Mouse (Mus musculus) limb, embryonic 10.5 days (tissue): ENCODE measurements at regions not wholly inside any gene's neighbourhood (a gene's known extent, or its start where the extent isn't known, plus 50 kb on each side); places are given as distances from the start of the nearest gene placed in this dataset.

ENCODE experiments used
- DNase-seq: peaks from one replicate; pipeline ENCODE4 v3.0.0-alpha.2; 2017; ENCODE audit warnings: low spot score
- H3K27ac ChIP-seq: fragments of 300-500 bp; sonication (generic); 2 replicates; pipeline ENCODE4 v1.5.1; 2016; ENCODE audit warnings: mild to moderate bottlenecking
- H3K27me3 ChIP-seq: fragments of 300-500 bp; sonication (generic); 2 replicates; pipeline ENCODE4 v1.6.1; 2016; ENCODE audit warnings: low read depth, mild to moderate bottlenecking; ENCODE audit not compliant: poor library complexity, severe bottlenecking
- H3K36me3 ChIP-seq: fragments of 300-500 bp; sonication (generic); 2 replicates; pipeline ENCODE4 v1.6.1; 2016; ENCODE audit warnings: mild to moderate bottlenecking, moderate library complexity
- H3K4me1 ChIP-seq: fragments of 300-500 bp; sonication (generic); 2 replicates; pipeline ENCODE4 v1.6.1; 2016
- H3K4me3 ChIP-seq: fragments of 300-500 bp; sonication (generic); 2 replicates; pipeline ENCODE4 v1.5.1; 2016; ENCODE audit warnings: mild to moderate bottlenecking, moderate library complexity
- H3K9me3 ChIP-seq: fragments of 300-500 bp; sonication (generic); replicated peaks from 2 replicates; pipeline ENCODE4 v1.6.1; 2016; ENCODE audit warnings: mild to moderate bottlenecking
- WGBS: fragments of 180-500 bp; shearing (Covaris S2); methylation state at CpG from one replicate; pipeline ENCODE4 v1.1.7; 2016; 5-methylcytosine and 5-hydroxymethylcytosine counted together

DNA sequence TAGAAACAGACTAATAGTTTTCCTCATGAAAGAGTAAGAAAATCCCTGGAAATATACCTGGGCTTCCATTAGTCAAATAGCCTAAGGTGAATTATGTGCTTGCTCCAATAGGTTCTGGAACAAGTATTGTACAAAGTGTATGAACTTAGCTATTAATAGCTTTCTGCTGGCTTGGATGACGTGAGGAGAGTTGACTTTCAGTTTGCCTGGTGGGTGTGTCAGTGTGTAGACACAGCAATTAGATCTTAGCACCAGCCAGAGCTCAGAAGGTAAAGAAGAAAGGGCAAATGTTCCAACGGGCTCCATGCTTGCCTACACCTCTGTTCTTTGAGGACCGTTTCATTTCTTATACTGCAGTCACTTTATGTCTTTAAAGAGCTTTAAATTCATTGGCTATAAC is 654.8 kb upstream of the Mef2c start:
- Histone ChIP-seq H3K27me3 (no peaks in the 10 kb centered on the region), H3K4me1 (no peaks in the 10 kb centered on the region), H3K27ac (no peak overlapping the region), H3K36me3 (no peaks in the 10 kb centered on the region), H3K9me3 (no peaks in the 10 kb centered on the region), H3K4me3 (no peak overlapping the region)
- DNase-seq: no peak
- 79% methylated on average over 3 of the region's 3 CpGs for WGBS

DNA sequence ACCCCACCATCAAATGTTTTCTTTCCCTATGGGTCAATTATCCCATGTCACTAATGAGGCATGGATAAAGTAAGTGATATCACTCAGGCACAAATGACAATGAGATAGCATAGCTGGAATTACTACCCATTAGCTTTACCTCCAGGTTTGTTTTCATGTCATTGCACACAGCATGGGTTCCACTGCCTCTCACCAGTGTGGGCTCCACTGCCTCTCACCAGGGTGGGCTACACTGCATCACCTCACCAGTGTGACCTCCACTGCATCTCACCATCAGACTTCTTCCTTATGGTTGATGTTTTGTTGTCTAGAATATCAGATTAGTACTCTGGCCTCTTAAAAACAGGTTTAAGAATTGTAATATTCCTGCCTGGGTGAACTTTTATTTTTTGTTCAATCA is 634.0 kb upstream of the Mef2c start:
- H3K4me1 ChIP-seq: no peaks in the 10 kb centered on the region
- no peak overlapping the region for H3K4me3 ChIP-seq
- no peaks in the 10 kb centered on the region for H3K9me3 ChIP-seq
- no peaks in the 10 kb centered on the region for H3K36me3 ChIP-seq
- no peak for DNase-seq
- no peak overlapping the region for H3K27ac ChIP-seq
- no peaks in the 10 kb centered on the region for H3K27me3 ChIP-seq

DNA sequence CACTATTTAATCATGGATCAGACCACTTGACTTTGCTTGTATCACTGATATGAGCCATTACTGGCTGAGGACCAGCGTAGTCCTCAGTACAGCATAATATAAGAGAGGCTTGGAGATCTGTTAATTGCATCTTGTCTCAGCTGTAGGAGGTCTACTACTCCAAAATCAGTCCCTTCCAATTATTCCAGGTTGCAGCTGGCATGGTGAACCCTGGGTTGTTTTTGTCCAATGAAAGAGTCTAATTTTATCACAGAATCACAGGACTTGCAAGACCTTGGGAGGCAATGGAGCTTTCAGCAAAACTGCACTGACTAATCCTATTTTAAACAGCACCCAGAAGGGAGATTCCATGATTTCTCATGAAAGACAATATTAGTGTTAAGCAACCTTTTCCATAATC is 629.7 kb upstream of the Mef2c start:
- Histone ChIP-seq H3K27ac (no peak overlapping the region), H3K36me3 (no peaks in the 10 kb centered on the region), H3K9me3 (no peaks in the 10 kb centered on the region), H3K4me3 (no peak overlapping the region), H3K27me3 (no peaks in the 10 kb centered on the region), H3K4me1 (no peaks in the 10 kb centered on the region)
- no peak for DNase-seq
- WGBS: 80% methylated on average over 1 of the region's 1 CpGs

DNA sequence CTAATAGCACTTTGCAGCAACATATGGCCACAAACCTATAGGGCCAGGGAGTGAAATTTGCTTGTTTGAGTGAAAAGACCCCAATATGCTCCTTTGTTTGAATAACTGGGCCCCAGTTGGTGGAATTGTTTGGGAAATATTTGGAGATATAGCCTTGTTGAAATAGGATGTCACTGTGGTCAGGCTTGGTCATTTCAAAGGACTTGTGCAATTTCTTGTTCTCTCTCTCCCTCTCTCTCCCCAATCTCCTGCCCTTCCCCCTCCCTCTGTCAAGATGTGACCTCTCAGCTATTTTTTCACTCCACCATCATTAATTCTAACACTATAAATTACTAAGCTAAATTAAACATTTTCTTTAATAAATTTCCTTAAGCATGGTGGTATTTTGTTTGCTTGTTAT is 620.5 kb upstream of the Mef2c start:
- Histone ChIP-seq H3K27me3 (no peaks in the 10 kb centered on the region), H3K4me1 (no peaks in the 10 kb centered on the region), H3K9me3 (no peaks in the 10 kb centered on the region), H3K27ac (no peak overlapping the region), H3K4me3 (no peak overlapping the region), H3K36me3 (no peaks in the 10 kb centered on the region)
- DNase-seq: no peak

DNA sequence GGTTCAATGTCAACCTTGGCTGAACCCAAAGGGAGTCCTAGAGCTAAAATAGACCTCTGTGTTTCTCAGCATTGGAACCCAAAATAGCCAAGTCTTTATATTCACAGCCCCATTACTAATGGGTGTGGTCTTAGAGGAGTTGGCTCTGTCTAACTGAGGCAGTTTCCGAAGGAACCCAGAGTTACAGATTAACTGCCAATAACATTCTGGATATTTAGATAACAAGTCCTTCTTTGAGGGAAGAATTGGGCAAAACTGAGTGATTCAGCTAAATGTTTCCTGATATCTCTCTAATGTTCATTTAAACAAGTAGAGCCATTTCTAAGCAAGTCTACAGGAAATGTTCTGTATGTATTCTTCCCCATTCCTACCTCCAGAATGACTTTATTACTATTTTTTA is 615.1 kb upstream of the Mef2c start:
- 94% methylated on average over 1 of the region's 1 CpGs for WGBS

DNA sequence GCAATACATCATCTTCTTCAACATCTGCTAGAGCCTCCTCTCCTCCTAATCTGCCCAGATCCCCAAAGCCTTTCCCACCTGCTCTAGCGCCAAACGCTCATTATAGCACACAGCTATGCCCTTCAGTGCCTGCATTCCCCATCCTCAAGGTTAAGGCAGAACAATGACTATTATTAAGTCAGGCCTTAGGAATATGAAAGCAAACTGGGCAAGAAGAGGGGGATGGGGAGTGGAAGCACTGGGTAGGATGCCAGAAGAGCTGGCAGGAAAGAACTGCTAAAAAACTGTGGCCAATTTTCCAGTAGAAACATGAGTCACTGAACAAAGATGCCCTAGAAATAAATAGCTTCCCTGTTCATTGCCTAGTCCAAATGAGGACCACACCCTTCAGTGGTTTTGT is 611.1 kb upstream of the Mef2c start:
- no peaks in the 10 kb centered on the region for H3K27me3 ChIP-seq
- H3K9me3 ChIP-seq: no peaks in the 10 kb centered on the region
- no peaks in the 10 kb centered on the region for H3K4me1 ChIP-seq
- no peak overlapping the region for H3K4me3 ChIP-seq
- H3K36me3 ChIP-seq: no peaks in the 10 kb centered on the region
- no peak for DNase-seq
- H3K27ac ChIP-seq: no peak overlapping the region
- 88% methylated on average over 2 of the region's 2 CpGs for WGBS

More for the DNA sequence above, 615.1 kb upstream of the Mef2c start:
- Histone ChIP-seq H3K9me3 (no peaks in the 10 kb centered on the region), H3K4me1 (no peaks in the 10 kb centered on the region), H3K27me3 (no peaks in the 10 kb centered on the region), H3K4me3 (no peak overlapping the region), H3K36me3 (no peaks in the 10 kb centered on the region), H3K27ac (no peak overlapping the region)
- DNase-seq: no peak

DNA sequence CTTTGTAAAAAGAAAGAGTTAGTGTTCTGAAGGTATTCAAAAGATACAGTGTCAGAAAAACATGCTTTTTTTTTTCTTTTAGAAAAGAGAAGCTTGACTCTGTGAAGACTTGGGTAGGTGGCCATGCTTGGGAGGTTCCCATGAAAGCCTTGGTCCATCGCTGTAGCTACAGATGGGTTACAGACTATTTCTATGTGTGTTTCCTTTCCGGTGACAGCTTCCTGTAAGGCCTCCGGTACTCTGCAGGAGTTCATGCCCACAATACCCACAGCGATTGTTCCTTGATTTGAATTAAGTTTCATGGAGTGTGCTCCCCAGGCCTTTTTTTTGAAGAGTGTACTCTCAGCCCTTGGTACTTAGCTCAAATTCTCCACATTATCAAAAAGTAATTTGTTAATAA is 604.1 kb upstream of the Mef2c start:
- Histone ChIP-seq H3K36me3 (no peaks in the 10 kb centered on the region), H3K4me1 (no peaks in the 10 kb centered on the region), H3K27ac (no peak overlapping the region), H3K4me3 (no peak overlapping the region), H3K9me3 (no peaks in the 10 kb centered on the region), H3K27me3 (no peaks in the 10 kb centered on the region)
- no peak for DNase-seq
- WGBS: 80% methylated on average over 4 of the region's 4 CpGs

DNA sequence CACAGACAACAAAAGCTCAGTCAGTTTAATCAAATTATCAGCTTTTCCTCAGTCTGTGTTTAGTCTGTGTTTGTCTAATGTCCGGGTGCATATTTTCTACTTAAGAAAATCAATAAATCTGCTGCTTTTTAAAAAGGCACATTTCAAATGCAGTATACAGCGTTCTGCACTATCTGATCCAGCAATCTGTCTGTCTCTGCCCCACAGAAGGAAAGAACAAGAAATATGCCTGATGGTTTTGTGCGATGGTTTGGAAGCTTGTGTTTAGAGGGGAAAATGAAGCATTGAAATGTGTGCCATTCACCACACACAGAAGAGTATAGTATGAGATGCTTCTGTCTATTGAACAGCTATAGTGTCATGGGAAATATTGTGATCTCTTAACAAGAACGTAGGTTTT is 601.7 kb upstream of the Mef2c start:
- Histone ChIP-seq H3K36me3 (no peaks in the 10 kb centered on the region), H3K27me3 (no peaks in the 10 kb centered on the region), H3K9me3 (no peaks in the 10 kb centered on the region), H3K4me1 (no peaks in the 10 kb centered on the region), H3K4me3 (no peak overlapping the region), H3K27ac (no peak overlapping the region)
- whole genome bisulfite sequencing: 91% methylated on average over 4 of the region's 4 CpGs
- DNase-seq: no peak

DNA sequence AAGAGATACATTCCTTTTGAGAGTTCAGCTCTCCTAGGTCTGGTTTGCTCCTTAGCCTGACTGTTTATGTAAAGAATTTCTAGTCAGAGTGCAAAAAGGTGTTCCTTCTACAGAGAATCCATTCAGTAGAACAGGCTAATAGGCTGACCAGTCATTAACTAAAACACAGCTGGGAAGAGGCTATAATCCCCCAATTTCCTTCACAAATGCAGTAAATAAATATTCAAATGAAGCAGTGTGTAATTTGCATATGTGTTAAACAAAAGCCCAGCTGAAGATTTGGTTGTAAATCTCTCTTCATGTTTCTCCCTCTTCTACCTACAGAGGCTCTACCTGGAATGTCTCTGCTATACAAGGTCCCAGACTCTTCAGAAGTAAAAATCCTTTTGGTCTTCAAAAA is 600.2 kb upstream of the Mef2c start:
- Histone ChIP-seq H3K9me3 (no peaks in the 10 kb centered on the region), H3K4me1 (no peaks in the 10 kb centered on the region), H3K27me3 (no peaks in the 10 kb centered on the region), H3K4me3 (no peak overlapping the region), H3K27ac (no peak overlapping the region), H3K36me3 (no peaks in the 10 kb centered on the region)
- DNase-seq: no peak

DNA sequence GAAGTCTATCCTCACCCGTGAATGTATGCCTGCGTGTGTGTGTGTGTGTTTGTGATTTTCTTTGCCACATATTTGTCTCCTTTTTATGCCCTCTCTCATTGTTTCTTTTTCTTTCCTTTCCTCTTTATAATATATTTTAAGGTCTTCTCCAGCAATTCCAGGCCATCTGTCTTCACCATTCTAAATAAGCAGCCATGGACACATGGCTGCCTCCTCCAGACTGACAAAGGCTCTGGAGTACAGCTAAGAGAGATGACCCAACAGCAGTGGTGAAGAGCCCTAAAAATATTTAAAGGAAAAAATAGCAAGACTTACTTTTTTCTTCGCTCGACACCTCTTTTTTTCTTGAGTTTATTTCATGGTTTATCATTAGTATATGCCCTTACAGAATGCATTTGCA is 596.1 kb upstream of the Mef2c start:
- 94% methylated on average over 4 of the region's 4 CpGs for WGBS
- H3K27me3 ChIP-seq: no peaks in the 10 kb centered on the region
- no peak overlapping the region for H3K27ac ChIP-seq
- H3K4me3 ChIP-seq: no peak overlapping the region
- no peaks in the 10 kb centered on the region for H3K36me3 ChIP-seq
- no peaks in the 10 kb centered on the region for H3K9me3 ChIP-seq
- DNase-seq: no peak
- no peaks in the 10 kb centered on the region for H3K4me1 ChIP-seq

DNA sequence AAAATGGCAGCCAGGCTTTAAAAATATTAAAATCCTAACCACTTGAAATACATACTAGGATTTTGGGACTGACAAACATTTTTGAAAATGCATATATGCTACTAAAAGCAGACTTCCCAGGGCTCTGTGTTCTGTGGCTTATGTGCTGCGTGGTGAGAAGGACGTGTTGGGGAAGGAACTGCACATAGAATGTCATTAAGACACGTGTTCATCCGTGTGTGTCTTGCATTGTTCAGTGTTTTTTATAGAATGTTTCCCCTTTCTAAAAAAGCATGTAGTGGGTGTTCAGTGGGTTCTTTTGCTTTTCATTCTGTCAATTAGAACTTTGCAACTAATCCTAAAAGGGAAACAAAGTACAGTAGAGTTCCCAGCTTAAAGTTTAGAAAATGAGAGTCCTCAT is 594.7 kb upstream of the Mef2c start:
- H3K27me3 ChIP-seq: no peaks in the 10 kb centered on the region
- no peak for DNase-seq
- no peaks in the 10 kb centered on the region for H3K9me3 ChIP-seq
- 91% methylated on average over 4 of the region's 4 CpGs for WGBS
- H3K36me3 ChIP-seq: no peaks in the 10 kb centered on the region
- no peak overlapping the region for H3K27ac ChIP-seq
- H3K4me1 ChIP-seq: no peaks in the 10 kb centered on the region
- no peak overlapping the region for H3K4me3 ChIP-seq

DNA sequence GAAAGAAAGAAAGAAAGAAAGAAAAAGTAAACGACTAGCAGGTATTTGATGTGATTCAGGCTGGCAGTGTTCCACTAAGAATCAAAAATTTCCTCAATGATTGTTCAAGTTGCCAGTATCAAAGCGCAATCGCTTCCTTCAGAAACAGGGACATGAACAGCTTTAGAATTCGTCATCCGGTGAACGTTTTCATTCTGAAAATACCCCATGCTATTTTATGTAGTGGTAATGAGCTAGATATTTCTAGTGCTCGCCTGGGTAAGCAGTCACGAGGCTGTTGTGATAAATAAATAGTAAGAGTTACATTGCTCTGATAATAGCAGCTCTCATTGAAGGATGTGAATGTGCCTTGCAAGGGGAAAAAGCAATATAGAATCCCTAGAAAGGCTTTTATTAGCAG is 591.0 kb upstream of the Mef2c start:
- Histone ChIP-seq H3K27me3 (no peaks in the 10 kb centered on the region), H3K4me1 (no peaks in the 10 kb centered on the region), H3K9me3 (no peaks in the 10 kb centered on the region), H3K27ac (no peak overlapping the region), H3K36me3 (no peaks in the 10 kb centered on the region), H3K4me3 (no peak overlapping the region)
- WGBS: 89% methylated on average over 8 of the region's 8 CpGs
- no peak for DNase-seq

DNA sequence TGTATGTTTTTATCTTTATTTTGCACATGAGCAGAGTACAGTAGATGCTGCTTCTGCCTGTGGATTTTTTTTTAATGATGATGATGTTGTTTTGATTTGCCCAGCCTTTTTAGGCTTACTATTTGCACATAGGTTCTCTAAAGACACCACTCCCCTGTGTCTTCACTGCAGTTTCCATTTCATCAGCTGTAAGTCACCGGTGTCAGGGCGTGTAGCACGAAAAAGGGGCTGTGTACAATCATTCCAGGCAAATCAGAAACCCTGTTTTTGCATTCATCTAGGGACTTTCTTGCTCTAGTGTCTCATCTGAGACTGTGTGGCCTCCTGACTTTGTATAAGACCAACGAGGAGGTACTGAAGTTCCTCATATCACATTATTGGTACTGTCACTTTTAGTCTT is 588.6 kb upstream of the Mef2c start:
- no peak overlapping the region for H3K27ac ChIP-seq
- H3K36me3 ChIP-seq: no peaks in the 10 kb centered on the region
- H3K4me3 ChIP-seq: no peak overlapping the region
- WGBS: 94% methylated on average over 4 of the region's 4 CpGs
- no peaks in the 10 kb centered on the region for H3K27me3 ChIP-seq
- no peaks in the 10 kb centered on the region for H3K9me3 ChIP-seq
- no peaks in the 10 kb centered on the region for H3K4me1 ChIP-seq
- no peak for DNase-seq

DNA sequence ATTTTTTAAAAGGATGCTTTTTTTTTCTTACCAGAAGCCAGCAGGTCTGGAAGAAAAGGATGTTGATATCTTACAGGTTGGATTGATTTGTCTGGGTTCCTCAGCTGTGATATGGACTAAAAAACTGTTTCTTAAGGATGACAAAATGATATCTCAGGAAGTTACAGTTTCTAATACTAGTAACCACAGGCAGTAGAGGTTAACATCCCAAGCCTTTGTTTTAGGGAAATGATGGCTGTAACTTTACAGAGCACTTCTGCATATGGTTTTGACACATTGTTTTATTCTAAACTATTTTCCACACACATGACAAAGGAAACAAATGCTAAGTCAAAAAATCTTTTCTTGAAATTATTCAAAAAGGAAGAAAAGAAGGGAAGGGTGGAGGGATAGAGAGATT is 573.8 kb upstream of the Mef2c start:
- no peaks in the 10 kb centered on the region for H3K4me1 ChIP-seq
- no peaks in the 10 kb centered on the region for H3K9me3 ChIP-seq
- H3K36me3 ChIP-seq: no peaks in the 10 kb centered on the region
- DNase-seq: no peak
- H3K27me3 ChIP-seq: no peaks in the 10 kb centered on the region
- no peak overlapping the region for H3K27ac ChIP-seq
- no peak overlapping the region for H3K4me3 ChIP-seq

DNA sequence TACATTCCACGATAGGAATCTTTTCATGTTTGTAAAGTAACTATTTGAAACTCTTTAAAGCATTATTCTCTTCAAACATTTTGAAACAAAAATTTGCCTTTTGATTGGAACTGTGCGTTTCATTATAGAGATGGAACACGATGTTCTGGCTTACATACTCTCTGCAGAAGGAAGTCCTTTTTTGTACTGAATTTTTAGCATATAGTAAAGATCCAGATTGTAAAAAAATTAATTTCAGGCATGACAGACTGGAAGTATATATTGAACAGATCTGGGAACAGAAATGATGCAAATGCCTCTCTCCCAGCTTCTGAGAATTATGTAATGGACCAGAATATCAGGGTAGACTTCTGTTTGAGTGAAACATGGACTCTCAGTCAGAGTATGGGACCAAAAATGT is 566.0 kb upstream of the Mef2c start:
- no peaks in the 10 kb centered on the region for H3K9me3 ChIP-seq
- H3K27me3 ChIP-seq: no peaks in the 10 kb centered on the region
- H3K4me1 ChIP-seq: no peaks in the 10 kb centered on the region
- no peaks in the 10 kb centered on the region for H3K36me3 ChIP-seq
- H3K27ac ChIP-seq: no peak overlapping the region
- no peak for DNase-seq
- H3K4me3 ChIP-seq: no peak overlapping the region
- 92% methylated on average over 3 of the region's 3 CpGs for WGBS
